Mouse (Mus musculus) ovary, postnatal 10 days (tissue): ENCODE results near the gene Gm21190.
"Not testable (repeated sequence)": the region's sequence is repeated elsewhere in the genome, so short reads cannot be mapped to it uniquely, and the experiment has no call there.

ENCODE experiments used
- DNase-seq: peaks from one replicate; pipeline ENCODE4 v3.0.0; 2022; ENCODE audit warnings: low spot score

The Gm21190 gene

DNA sequence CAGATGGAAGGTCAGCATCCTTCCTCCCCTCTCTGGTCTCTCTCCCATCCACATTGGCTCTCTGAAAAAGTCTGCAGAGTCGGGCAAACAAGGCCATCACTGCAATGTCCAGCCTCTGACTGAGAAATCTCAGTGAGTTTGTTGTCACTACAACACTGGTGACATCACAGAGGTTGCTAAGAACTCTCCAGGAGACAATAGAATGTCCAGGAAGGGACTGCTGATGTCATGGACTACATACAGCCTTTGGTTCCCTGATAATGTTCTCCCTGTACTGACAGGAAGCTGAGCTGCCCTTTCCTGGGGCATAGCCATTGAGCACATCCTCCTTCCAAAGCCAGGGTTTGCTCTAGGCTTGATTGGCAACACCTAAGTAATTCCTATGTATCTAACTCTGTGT is at the start of gene Gm21190:
TSS of gene Gm21190 (minus strand) at position 101 of the 400 bp plus-strand sequence.
- DNase-seq, result not testable (repeated sequence)

DNA sequence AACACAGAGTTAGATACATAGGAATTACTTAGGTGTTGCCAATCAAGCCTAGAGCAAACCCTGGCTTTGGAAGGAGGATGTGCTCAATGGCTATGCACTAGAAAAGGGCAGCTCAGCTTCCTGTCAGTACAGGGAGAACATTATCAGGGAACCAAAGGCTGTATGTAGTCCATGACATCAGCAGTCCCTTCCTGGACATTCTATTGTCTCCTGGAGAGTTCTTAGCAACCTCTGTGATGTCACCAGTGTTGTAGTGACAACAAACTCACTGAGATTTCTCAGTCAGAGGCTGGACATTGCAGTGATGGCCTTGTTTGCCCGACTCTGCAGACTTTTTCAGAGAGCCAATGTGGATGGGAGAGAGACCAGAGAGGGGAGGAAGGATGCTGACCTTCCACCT is 48.0 kb upstream of the Gm21190 start, which contains the start of gene Gm21083:
TSS of gene Gm21083 (plus strand) at position 301 of the 400 bp plus-strand sequence.
- DNase-seq, result not testable (repeated sequence)

GRCm38 (mm10) chr5:15573735-15574134 is 44.7 kb upstream of the Gm21190 start:
- not testable (repeated sequence) for DNase-seq

DNA sequence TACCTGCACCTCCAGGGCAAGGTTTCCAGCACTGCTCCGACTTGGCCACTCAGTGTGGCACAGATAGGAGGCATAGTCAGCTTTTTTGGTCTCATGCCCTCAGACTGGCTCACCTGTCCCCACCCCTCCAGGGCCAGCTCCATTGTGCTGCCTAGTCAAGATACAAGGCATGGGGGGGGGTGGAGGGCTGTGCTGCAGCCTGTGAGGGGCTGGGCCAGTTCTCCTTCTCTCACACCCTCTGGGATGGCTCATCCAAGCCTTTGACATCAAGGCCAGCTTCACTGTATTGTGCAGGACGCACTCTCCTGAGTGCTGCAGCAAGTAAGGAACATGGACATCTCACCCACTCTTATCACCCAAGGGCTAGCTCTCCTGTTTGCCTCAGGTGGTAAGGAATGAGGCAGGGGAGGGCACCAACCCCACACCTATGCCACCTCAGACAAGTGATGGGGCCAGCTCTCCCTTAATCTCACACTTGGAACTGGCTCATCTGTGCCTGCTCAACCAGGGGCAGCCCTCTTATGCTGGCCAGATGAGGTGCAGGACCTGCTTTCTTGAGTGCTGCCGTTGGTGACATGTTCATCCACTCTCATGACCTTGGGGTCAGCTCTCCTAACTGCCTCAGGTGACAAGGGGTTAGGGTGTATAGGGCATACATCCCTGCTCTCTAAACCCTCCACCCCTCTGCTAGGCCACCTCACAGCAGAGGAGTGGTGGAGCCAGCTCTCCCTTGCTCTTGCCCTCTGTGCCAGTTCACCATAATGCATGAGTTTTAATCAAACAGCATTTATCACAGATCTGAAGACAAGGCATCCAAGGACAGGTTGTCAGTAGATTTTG is 32.6 kb upstream of the Gm21190 start:
- DNase-seq, result not testable (repeated sequence)

- DNase-seq, result not testable (repeated sequence)
These were observed 29.6 kb upstream of the Gm21190 start for GRCm38 (mm10) chr5:15558654-15559053.

DNA sequence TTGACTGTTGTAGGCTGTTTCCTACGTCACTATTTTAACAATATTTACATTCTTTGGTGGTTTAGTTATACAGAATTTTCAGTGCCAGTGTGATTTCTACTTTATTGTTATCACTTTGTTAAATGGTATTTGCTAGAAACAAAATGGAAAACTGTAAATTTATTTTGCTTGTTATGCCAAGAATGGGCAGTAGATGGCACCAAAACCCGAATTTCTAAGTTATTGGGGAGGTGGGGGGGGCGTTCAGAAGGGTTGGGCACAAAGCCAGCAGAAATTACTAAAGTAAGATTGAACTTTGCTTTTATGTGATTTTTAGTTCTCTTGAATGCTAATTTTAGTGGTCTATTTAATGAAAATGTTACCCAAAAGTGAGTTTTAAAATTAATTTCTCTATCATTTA is 20.6 kb upstream of the Gm21190 start:
- not testable (repeated sequence) for DNase-seq

DNA sequence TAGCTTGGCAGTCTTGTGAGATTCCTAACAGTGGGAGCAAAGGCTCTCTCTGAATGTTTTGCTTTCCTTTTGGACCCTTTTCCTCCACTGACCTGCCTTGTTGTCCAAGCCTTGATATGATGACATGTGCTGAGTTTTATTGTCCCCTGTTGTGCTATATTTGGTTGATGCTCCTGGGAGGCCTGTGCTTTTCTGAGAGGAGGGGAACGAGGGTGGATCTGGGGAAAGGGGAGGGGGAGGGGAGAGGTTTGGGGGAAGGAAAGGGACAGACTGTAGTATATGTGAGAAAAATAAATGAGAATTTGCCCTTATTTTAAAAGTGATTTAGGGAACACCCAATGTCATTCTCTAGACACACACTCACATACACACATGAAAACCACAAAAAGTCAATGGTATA is 20.1 kb upstream of the Gm21190 start:
- not testable (repeated sequence) for DNase-seq

DNA sequence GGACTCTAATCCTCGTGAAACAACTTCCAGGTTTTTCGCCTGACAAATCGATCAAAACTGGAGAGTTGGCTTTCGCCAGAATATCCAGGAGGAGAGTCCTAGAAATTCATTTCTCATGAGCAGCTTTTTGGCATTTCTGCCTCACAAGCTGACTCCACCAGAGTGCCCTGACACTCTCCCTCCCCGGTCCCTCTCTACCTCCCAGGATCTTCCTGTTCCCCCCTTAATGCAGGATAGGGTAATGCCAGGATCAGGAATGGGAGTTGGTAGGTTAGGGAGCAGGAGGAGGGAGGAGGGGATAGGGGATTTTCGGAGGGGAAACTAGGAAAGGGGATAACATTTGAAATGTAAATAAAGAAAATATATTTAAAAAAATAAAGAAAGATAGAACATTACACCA is 19.6 kb upstream of the Gm21190 start:
- not testable (repeated sequence) for DNase-seq

GRCm38 (mm10) chr5:15522470-15522869 is 6.6 kb downstream of the Gm21190 start:
- not testable (repeated sequence) for DNase-seq

DNA sequence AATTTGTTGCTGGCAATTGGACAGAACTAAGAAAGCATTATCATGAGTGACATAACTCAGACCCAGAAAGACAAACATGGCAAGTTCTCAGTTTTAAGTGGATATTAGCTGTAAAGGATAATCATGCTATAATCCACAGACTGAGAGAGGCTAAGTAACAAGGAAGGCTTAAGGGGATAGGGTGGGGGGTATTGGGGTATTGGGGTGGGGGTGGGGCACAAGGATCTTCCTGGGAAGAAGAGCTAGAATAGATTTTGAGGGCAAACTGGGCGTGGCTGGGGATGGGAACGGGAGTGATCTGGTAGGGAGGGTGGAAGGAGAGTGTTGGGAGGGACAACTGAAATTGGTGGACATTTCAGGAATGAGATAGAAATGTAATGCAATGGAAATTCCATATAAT is 7.0 kb downstream of the Gm21190 start:
- DNase-seq, result not testable (repeated sequence)

DNA sequence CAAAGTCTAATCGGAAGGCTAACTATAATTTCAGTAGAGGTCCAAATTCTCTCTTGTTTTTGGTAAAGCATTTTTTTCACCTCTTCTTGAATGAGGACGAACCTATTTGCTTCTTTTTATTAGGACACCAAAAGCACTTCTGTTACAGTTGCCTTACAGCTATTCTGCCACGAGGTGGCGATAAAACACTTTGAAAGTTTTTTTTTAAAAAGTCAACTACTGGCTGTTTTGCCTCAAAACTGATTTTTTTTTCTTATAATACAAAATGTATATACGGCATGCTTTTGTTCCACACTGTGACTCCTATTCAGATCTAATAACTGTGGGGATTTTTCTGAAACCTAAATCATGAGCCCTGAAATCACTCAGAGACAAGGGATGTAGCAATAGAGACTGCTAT is 8.6 kb downstream of the Gm21190 start:
- not testable (repeated sequence) for DNase-seq

DNA sequence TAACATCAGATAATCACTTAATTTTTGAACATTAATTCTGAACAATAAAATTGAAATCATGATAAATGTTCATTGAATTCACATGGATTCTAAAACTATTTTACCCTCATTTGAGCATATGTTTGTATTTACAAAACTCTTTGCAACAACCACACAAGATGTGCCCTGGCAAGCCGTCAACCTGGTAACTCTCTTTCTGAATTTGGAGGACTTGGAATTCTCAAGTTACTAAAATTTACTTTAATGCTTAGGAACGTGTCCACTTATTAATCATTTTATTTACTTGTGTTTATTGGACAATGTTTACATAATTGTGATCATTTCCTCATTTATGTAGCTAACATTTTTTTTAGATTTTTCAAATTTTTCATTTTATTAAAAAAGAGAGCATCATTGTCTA is 11.9 kb downstream of the Gm21190 start:
- not testable (repeated sequence) for DNase-seq

GRCm38 (mm10) chr5:15512236-15512635 is 16.8 kb downstream of the Gm21190 start:
- DNase-seq, result not testable (repeated sequence)

- DNase-seq, result not testable (repeated sequence)
These were observed 19.1 kb downstream of the Gm21190 start for GRCm38 (mm10) chr5:15509911-15510310.

GRCm38 (mm10) chr5:15508460-15509451 is 20.3 kb downstream of the Gm21190 start:
- DNase-seq, result not testable (repeated sequence)

DNA sequence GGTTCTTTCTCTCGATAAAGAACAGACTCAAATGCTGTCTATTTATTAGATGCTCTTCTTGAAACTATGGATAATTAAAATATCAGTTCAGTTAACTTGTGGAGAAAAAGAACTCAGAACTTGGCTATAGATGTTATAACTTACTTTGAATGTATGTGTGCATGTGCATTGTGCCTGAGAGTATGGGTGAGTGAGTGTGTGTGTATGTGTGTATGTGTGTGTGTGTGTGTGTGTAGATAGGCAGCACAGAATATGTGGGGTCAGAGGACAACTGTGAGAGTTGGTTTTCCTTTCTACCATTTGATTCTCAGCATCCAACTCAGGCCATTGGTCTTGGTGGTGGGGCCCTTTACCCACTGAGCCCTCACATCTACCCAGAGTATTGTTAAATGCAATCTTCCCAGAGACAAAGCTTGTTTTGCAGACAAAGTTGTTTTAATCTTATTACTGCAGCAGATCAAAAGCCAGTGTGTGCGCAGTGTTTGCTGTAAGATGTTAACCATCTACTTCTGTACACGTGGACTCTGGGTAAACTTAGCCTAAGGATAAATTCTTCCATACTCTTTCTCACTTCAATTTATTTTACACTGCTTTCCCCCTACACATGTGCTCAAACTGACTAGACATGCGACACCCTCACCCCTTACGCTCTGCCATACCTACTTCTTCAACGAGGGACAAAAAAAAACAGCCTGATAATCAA is 21.1 kb downstream of the Gm21190 start:
- DNase-seq, result not testable (repeated sequence)

- no peak for DNase-seq
These were observed 21.8 kb downstream of the Gm21190 start for GRCm38 (mm10) chr5:15507309-15507619.

- DNase-seq, result no peak
These were observed 22.3 kb downstream of the Gm21190 start for GRCm38 (mm10) chr5:15506575-15507308.

- DNase-seq, result not testable (repeated sequence)
These were observed 30.1 kb downstream of the Gm21190 start for GRCm38 (mm10) chr5:15498774-15499400.

- not testable (repeated sequence) for DNase-seq
These were observed 30.7 kb downstream of the Gm21190 start for GRCm38 (mm10) chr5:15498350-15498749.

DNA sequence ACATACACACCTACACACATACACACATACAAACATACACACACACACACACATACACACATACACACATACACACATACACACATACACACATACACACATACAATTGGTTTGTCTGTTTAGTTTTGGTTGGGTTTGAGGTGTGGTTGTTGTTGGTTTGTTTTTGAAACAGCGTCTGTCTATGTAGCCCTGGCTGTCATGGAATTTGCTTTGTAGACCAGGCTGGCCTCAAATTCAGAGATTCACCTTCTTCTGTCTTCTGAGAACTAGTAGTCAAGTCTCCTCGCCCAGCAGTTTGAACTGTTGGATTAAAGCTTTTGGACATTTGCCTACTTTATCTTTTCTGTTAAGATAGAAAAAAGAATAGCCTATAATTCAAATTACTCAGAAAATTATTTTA is 38.1 kb downstream of the Gm21190 start:
- DNase-seq, result not testable (repeated sequence)
